Comparison of ENCODE assay signal across 25 mouse cellular contexts in genomic region chr5:77165703-77166625, GRCm38 (mm10). TPM values are rescaled to one million over a fixed set of nuclear protein-coding genes. Genes with fewer than 3 reads are reported as not detected.
A peak's percentile ranks its signal among the peaks of the same experiment; 100 is the strongest.
DNase-seq lines count a peak whose midpoint lies in the region; ATAC-seq and TF ChIP-seq lines count a peak whose summit lies in the region.
"Had no signal": no experiment of that assay in that cellular context is flagged by ENCODE, and none has a peak within 500 bp of the region (broad histone marks: within the 10 kb centered on the region; RNA-seq: fewer than 3 reads in every experiment).

No protein-coding gene starts in this region.

- peak; percentile 62 for TF ChIP-seq EP300 in lung, postnatal 0 days (IDR thresholded peaks at IDR 0.05)

- no peak for DNase-seq in heart, embryonic 10.5 days (ENCODE audit: low spot score)
- DNase-seq in heart, postnatal 4 days: no peak
- peak; percentile 50 for DNase-seq in lung, postnatal 0 days (ENCODE audit: low spot score)
- DNase-seq in lung, adult 18-20 months: no peak
- DNase-seq in left cerebral cortex, postnatal 10 days (ENCODE audit: extremely low spot score in 1 of 2, low spot score in 2 of 2): no peak
- no peak for DNase-seq in spleen, postnatal 36 days (ENCODE audit: low spot score in 2 of 2)
- no peak for DNase-seq in adrenal gland, postnatal 10 days
- DNase-seq: cerebellum, adult 11 months; cerebellum, postnatal 36 days; gastrocnemius, postnatal 25 days; kidney, postnatal 10 days; liver; liver, postnatal 0 days; right cerebral cortex, adult 18-20 months; thymus, postnatal 36 days had no signal

- no peak overlapping the region for H3K9ac ChIP-seq in lung, postnatal 0 days (replicated peaks; ENCODE audit: low read depth)
- H3K9ac ChIP-seq: forebrain, embryonic 13.5 days; heart, embryonic 15.5 days; intestine, embryonic 15.5 days; liver, postnatal 0 days; midbrain, embryonic 15.5 days had no signal

- H3K36me3 ChIP-seq in heart, embryonic 10.5 days: no peaks in the 10 kb centered on the region
- H3K36me3 ChIP-seq in lung, postnatal 0 days (ENCODE audit: insufficient read depth, low read length): no peaks in the 10 kb centered on the region
- H3K36me3 ChIP-seq: embryonic facial prominence, embryonic 10.5 days; heart, embryonic 15.5 days; hindbrain, embryonic 10.5 days; intestine, embryonic 15.5 days; midbrain, embryonic 15.5 days had no signal

- peak; percentile 45 for ATAC-seq in lung, postnatal 0 days
- peak; percentile 22 for ATAC-seq in inflammation-experienced regulatory T-cells, adult 6 months
- ATAC-seq: forebrain, embryonic 13.5 days; intestine, embryonic 15.5 days; liver, postnatal 0 days; midbrain, embryonic 15.5 days had no signal

- no peaks in the 10 kb centered on the region for H3K27me3 ChIP-seq in heart, embryonic 10.5 days (ENCODE audit: insufficient read depth, poor library complexity, severe bottlenecking)
- no peaks in the 10 kb centered on the region for H3K27me3 ChIP-seq in lung, postnatal 0 days (replicated peaks; ENCODE audit: insufficient read depth, low read length)
- H3K27me3 ChIP-seq: forebrain, embryonic 13.5 days; heart, embryonic 15.5 days; intestine, embryonic 15.5 days; midbrain, embryonic 15.5 days had no signal

- intact Hi-C loops in left cerebral cortex, postnatal 10 days (cut with DNase I): loop anchor here (5.0 kb wide), 1 partner anchor 79 kb away; no protein-coding TSS in a partner anchor

- H3K9me3 ChIP-seq in heart, embryonic 10.5 days: no peaks in the 10 kb centered on the region
- no peaks in the 10 kb centered on the region for H3K9me3 ChIP-seq in lung, postnatal 0 days (ENCODE audit: low read length)
- H3K9me3 ChIP-seq: embryonic facial prominence, embryonic 10.5 days; forebrain, embryonic 13.5 days; heart, embryonic 15.5 days; hindbrain, embryonic 10.5 days; intestine, embryonic 15.5 days; midbrain, embryonic 15.5 days had no signal

- H3K4me2 ChIP-seq in lung, postnatal 0 days (replicated peaks; ENCODE audit: low read depth, low read length): no peak overlapping the region
- H3K4me2 ChIP-seq: forebrain, embryonic 13.5 days; heart, embryonic 15.5 days; intestine, embryonic 15.5 days; midbrain, embryonic 15.5 days had no signal

- 52% methylated on average over 13 of the region's 13 CpGs for WGBS in heart, embryonic 10.5 days
- WGBS in lung, postnatal 0 days: 45% methylated on average over 13 of the region's 13 CpGs

- TF ChIP-seq CTCF in lung, postnatal 0 days (IDR thresholded peaks at IDR 0.05): no peak

- no peak overlapping the region for H3K4me3 ChIP-seq in heart, embryonic 10.5 days
- no peak overlapping the region for H3K4me3 ChIP-seq in lung, postnatal 0 days (ENCODE audit: low read depth, low read length)
- H3K4me3 ChIP-seq: embryonic facial prominence, embryonic 10.5 days; forebrain, embryonic 13.5 days; heart, embryonic 15.5 days; hindbrain, embryonic 10.5 days; intestine, embryonic 15.5 days; midbrain, embryonic 15.5 days had no signal

- H3K4me1 ChIP-seq in heart, embryonic 10.5 days: peaks cover 3% of the 10 kb centered on the region; the same call in 1 of the 2 replicates
- no peaks in the 10 kb centered on the region for H3K4me1 ChIP-seq in lung, postnatal 0 days (ENCODE audit: insufficient read depth, low read depth, low read length)
- H3K4me1 ChIP-seq: forebrain, embryonic 13.5 days; heart, embryonic 15.5 days; hindbrain, embryonic 10.5 days; midbrain, embryonic 15.5 days had no signal

- peak overlapping the region; percentile 59; the same call in 1 of the 2 replicates for H3K27ac ChIP-seq in heart, embryonic 10.5 days
- H3K27ac ChIP-seq in lung, postnatal 0 days (ENCODE audit: low read length): peak overlapping the region; percentile 83
- H3K27ac ChIP-seq: embryonic facial prominence, embryonic 10.5 days; forebrain, embryonic 13.5 days; heart, embryonic 15.5 days; hindbrain, embryonic 10.5 days; intestine, embryonic 15.5 days; midbrain, embryonic 15.5 days had no signal

RNA-seq across cellular contexts. Expression of gene Spink2, which starts 45.3 kb away (rescaled TPM):
- 4.7 and 8.5 TPM in 2 replicates for polyA plus RNA-seq in heart, embryonic 10.5 days (2016; fragmentation: Nextera tagmentation; extraction: Ambion mirVana)
- total RNA-seq in heart, postnatal 4 days (2021): under 1 TPM; 0.48 to 0.74 TPM
- 5.2 and 8.5 TPM in 2 replicates for polyA plus RNA-seq in lung, postnatal 0 days (2015; fragmentation: Nextera tagmentation; extraction: Ambion mirVana)
- under 1 TPM in 1 of 3 experiments, not detected in 2; 0.63 TPM for polyA plus RNA-seq in inflammation-experienced regulatory T-cells, adult 6 months (2017; shearing (Covaris generic))
- not detected for total RNA-seq in left cerebral cortex, postnatal 10 days (2021)
- total RNA-seq in adrenal gland, postnatal 10 days (2021): under 1 TPM in 1 of 2 experiments, not detected in 1; 0.85 TPM
- total RNA-seq: gastrocnemius, postnatal 25 days; layer of hippocampus, postnatal 10 days; left cerebral cortex, postnatal 25 days had no signal
- polyA plus RNA-seq: liver, postnatal 0 days; small intestine, adult 2 months had no signal

RNA-seq across cellular contexts. Expression of gene Hopx, which starts 51.0 kb away (rescaled TPM):
- 6.7 and 11.5 TPM in 2 replicates for polyA plus RNA-seq in heart, embryonic 10.5 days (2016; fragmentation: Nextera tagmentation; extraction: Ambion mirVana)
- 100 to 1,000 TPM; 432 to 451 TPM for total RNA-seq in heart, postnatal 4 days (2021)
- polyA plus RNA-seq in lung, postnatal 0 days (2015; fragmentation: Nextera tagmentation; extraction: Ambion mirVana): 49.0 and 49.5 TPM in 2 replicates
- polyA plus RNA-seq in inflammation-experienced regulatory T-cells, adult 6 months (2017; shearing (Covaris generic)): 10 to 100 TPM; 13.8 to 24.5 (median 15.9) TPM
- total RNA-seq in left cerebral cortex, postnatal 10 days (2021): 10 to 100 TPM; 20.5 to 23.1 TPM
- 10 to 100 TPM in 1 of 2 experiments, 1 to 10 TPM in 1; 9.8 to 11.1 TPM for total RNA-seq in adrenal gland, postnatal 10 days (2021)

Comparison
In these comparisons a context has a peak if more than half of its experiments do, and no peak if none do; other contexts are left out.
1. RNA of gene Hopx, which starts 51.0 kb away (total RNA-seq): 432 to 451 TPM in heart, postnatal 4 days; 20.5 to 23.1 TPM in left cerebral cortex, postnatal 10 days and 9.8 to 11.1 TPM in adrenal gland, postnatal 10 days; every median in the first group is over 10 times any median in the second.